Mouse (Mus musculus) olfactory bulb, adult 2 months (tissue): ENCODE data around the gene Dpf3.

Experiments
- CTCF ChIP-seq: fragments of 200-500 bp; IDR thresholded peaks from 2 replicates; pipeline ENCODE4 v1.5.1; 2012; ENCODE audit warnings: low read depth, mild to moderate bottlenecking, low read length, moderate library complexity; ENCODE audit not compliant: insufficient read depth
- POLR2A ChIP-seq: fragments of 200-500 bp; IDR thresholded peaks from 2 replicates; pipeline ENCODE4 v1.6.1; 2012; ENCODE audit warnings: mild to moderate bottlenecking, low read depth, low read length, moderate library complexity; ENCODE audit not compliant: insufficient read depth

GRCm38 (mm10) chr12:83308627-83309026, 178.9 kb downstream of the Dpf3 start:
- TF ChIP-seq CTCF (no peak), POLR2A (no peak)
